Mouse (Mus musculus) cortical plate, adult 2 months (tissue): ENCODE measurements around the gene Ifne. TPM values are rescaled to one million over a fixed set of nuclear protein-coding genes. Genes with fewer than 3 reads are reported as not detected.
"Not testable (repeated sequence)": the region's sequence is repeated elsewhere in the genome, so short reads cannot be mapped to it uniquely, and the experiment has no call there.

ENCODE experiments used
- H3K27ac ChIP-seq: fragments of 200-500 bp; 2 replicates; pipeline ENCODE4 v1.5.1; 2012; ENCODE audit warnings: low read length, control low read depth, inconsistent platforms; ENCODE audit not compliant: insufficient read depth
- H3K4me1 ChIP-seq: fragments of 200-500 bp; 2 replicates; pipeline ENCODE4 v1.6.1; 2011; ENCODE audit warnings: low read length; ENCODE audit not compliant: control insufficient read depth, insufficient read depth
- H3K4me3 ChIP-seq: fragments of 200-500 bp; 2 replicates; pipeline ENCODE4 v1.5.1; 2011; ENCODE audit warnings: mild to moderate bottlenecking, low read length, control low read depth; ENCODE audit not compliant: insufficient read depth
- CTCF ChIP-seq: fragments of 200-500 bp; IDR thresholded peaks from 2 replicates; pipeline ENCODE4 v1.5.1; 2011; ENCODE audit warnings: mild to moderate bottlenecking, control low read depth, low read length; ENCODE audit not compliant: insufficient read depth; ENCODE audit errors: extremely low read depth
- POLR2A ChIP-seq: fragments of 200-500 bp; IDR thresholded peaks from 2 replicates; pipeline ENCODE4 v1.6.1; 2011; ENCODE audit warnings: mild to moderate bottlenecking, low read length, control low read depth; ENCODE audit not compliant: insufficient read depth; ENCODE audit errors: extremely low read depth
- polyA plus RNA-seq: library from polyadenylated mRNA; depleted of rRNA; stranded (reverse); fragments of >200 nt; gene quantifications from 2 replicates; pipeline ENCODE4 v1.2.3, GENCODE M21; 2012; rRNA removed

Ifne gene
- polyA plus RNA-seq, 1 experiment, result not detected

- Histone ChIP-seq H3K4me3 (no peak within 1 kb of the TSS), H3K27ac (no peak within 1 kb of the TSS), H3K4me1 (no peaks in the 10 kb centered on the region)
- no peak for TF ChIP-seq POLR2A
- no peak for TF ChIP-seq CTCF
Measured at GRCm38 (mm10) chr4:88841438-88841911, 38.5 kb downstream of the Ifne start, which contains the start of gene Ifna4. Gene Ifna4 (plus strand): TSS chr4:88841861.

GRCm38 (mm10) chr4:88840058-88840457 lies 39.9 kb downstream of the Ifne start:
- H3K4me1 ChIP-seq, result no peaks in the 10 kb centered on the region
- H3K27ac ChIP-seq, result no peak overlapping the region
- TF ChIP-seq CTCF (no peak), POLR2A (no peak)
- no peak overlapping the region for H3K4me3 ChIP-seq

GRCm38 (mm10) chr4:88838828-88839227 lies 41.2 kb downstream of the Ifne start:
- TF ChIP-seq POLR2A, result no peak
- TF ChIP-seq CTCF, result no peak
- Histone ChIP-seq H3K4me3 (no peak overlapping the region), H3K4me1 (no peaks in the 10 kb centered on the region), H3K27ac (no peak overlapping the region)

GRCm38 (mm10) chr4:88835225-88835624 lies 44.8 kb downstream of the Ifne start, which contains the start of gene Ifna5:
Gene Ifna5 (plus strand): TSS chr4:88835525.
- H3K4me1 ChIP-seq, H3K27ac ChIP-seq: not testable (repeated sequence)

GRCm38 (mm10) chr4:88830523-88830922 lies 49.5 kb downstream of the Ifne start:
- Histone ChIP-seq H3K4me3 (no peak overlapping the region), H3K4me1 (no peaks in the 10 kb centered on the region), H3K27ac (no peak overlapping the region)
- TF ChIP-seq POLR2A, result no peak
- TF ChIP-seq CTCF, result peak; percentile 29; the same call in 1 of the 2 replicates

More at GRCm38 (mm10) chr4:88835225-88835624, 44.8 kb downstream of the Ifne start, which contains the start of gene Ifna5:
- H3K4me3 ChIP-seq, result not testable (repeated sequence)

Other genes starting within 250 kb of the Ifne start
- gene C87499, start 245.8 kb downstream of the Ifne start, polyA plus RNA-seq, result not detected in 2 replicates
- not detected in 2 replicates for gene Ifna13, start 235.7 kb downstream of the Ifne start, polyA plus RNA-seq
- not detected in 2 replicates for gene Ifna16, start 203.3 kb downstream of the Ifne start, polyA plus RNA-seq
- not detected in 2 replicates for gene Ifna2, start 196.3 kb downstream of the Ifne start, polyA plus RNA-seq
- gene Ifnab, start 188.8 kb downstream of the Ifne start, polyA plus RNA-seq, result not detected in 2 replicates
- 0.61 and 1.2 TPM in 2 replicates for gene Gm26566, start 158.4 kb downstream of the Ifne start, polyA plus RNA-seq
- gene Klhl9, start 157.7 kb downstream of the Ifne start, polyA plus RNA-seq, result 38.5 and 40.5 TPM in 2 replicates
- gene Gm13271, start 125.3 kb downstream of the Ifne start, polyA plus RNA-seq, result not detected in 2 replicates
- not detected in 2 replicates for gene Gm13283, start 120.1 kb downstream of the Ifne start, polyA plus RNA-seq
- gene Gm13290, start 106.4 kb downstream of the Ifne start, polyA plus RNA-seq, result not detected in 2 replicates
- not detected in 2 replicates for gene Gm13289, start 103.3 kb downstream of the Ifne start, polyA plus RNA-seq
- gene Gm13272, start 100.4 kb downstream of the Ifne start, polyA plus RNA-seq, result not detected in 2 replicates
- not detected in 2 replicates for gene Ifnz, start 98.1 kb downstream of the Ifne start, polyA plus RNA-seq
- not detected in 2 replicates for gene Gm13276, start 94.5 kb downstream of the Ifne start, polyA plus RNA-seq
- not detected in 2 replicates for gene Gm13277, start 91.6 kb downstream of the Ifne start, polyA plus RNA-seq
- gene Gm13278, start 88.7 kb downstream of the Ifne start, polyA plus RNA-seq, result not detected in 2 replicates
- not detected in 2 replicates for gene Gm13275, start 85.7 kb downstream of the Ifne start, polyA plus RNA-seq
- gene Gm13279, start 82.8 kb downstream of the Ifne start, polyA plus RNA-seq, result not detected in 2 replicates
- gene Gm13285, start 80.5 kb downstream of the Ifne start, polyA plus RNA-seq, result not detected in 2 replicates
- gene Gm13287, start 76.9 kb downstream of the Ifne start, polyA plus RNA-seq, result not detected in 2 replicates
- gene Gm13288, start 74.7 kb downstream of the Ifne start, polyA plus RNA-seq, result not detected in 2 replicates
- gene Ifna7, start 64.0 kb downstream of the Ifne start, polyA plus RNA-seq, result not detected in 2 replicates
- gene Ifna11, start 60.2 kb downstream of the Ifne start, polyA plus RNA-seq, result not detected in 2 replicates
- gene Ifna6, start 52.8 kb downstream of the Ifne start, polyA plus RNA-seq, result not detected in 2 replicates
- not detected in 2 replicates for gene Ifna5, start 44.7 kb downstream of the Ifne start, polyA plus RNA-seq
- not detected in 2 replicates for gene Ifna4, start 38.3 kb downstream of the Ifne start, polyA plus RNA-seq
- gene Ifna1, start 30.1 kb downstream of the Ifne start, polyA plus RNA-seq, result not detected in 2 replicates